Mouse (Mus musculus): ENCODE data around the gene Cdc14b.

The Cdc14b gene

DNA sequence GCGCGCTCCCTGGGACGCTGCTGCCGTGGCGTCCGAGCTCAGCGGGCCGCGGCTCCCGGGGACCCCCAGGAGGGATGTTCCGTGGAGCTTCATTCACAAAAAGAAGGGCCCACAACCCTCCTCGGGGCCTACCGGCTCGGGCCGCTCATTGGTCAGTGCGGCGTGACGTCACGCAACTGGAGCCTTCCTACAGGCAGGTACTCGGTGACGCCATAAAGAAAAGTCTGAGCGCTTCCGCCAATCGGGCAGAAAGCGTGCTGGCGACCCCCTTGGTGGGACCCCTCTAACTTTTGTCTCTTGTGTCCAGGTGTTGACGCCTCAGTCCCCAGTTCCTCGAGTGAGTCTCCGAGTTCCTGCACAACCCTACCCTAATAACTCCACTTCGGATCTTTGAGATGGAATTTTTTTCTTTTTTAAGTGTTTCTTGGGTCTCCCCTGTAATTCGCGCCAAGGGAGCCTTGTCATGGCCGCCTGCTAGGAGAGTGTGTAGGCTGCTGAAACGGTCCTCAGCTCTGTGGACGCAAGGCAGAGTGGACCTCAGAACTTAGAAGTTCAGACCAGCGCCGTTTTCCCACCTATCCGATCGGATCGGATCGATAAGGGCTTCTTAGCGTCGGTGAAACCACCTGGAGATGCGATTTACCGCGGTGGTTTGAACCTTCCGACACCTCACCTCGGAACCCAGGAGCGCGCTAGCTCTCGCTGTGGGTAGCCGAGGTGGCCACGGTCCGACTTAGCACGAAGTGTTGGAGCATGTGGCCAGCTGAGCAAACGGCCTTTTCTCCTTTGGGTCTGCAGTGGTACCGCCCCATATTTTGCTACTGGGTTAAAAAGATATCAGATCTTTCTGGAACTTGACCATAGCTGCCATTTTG lies at the start of gene Cdc14b:
Cdc14b (minus strand) TSS at position 412 of the 875 bp plus-strand sequence.
- peak; percentile 85 to 90 for DNase-seq

- DNase-seq: no peak
Observed at GRCm38 (mm10) chr13:64322561-64323281, 47.6 kb upstream of the Cdc14b start.

- no peak for DNase-seq
Observed at GRCm38 (mm10) chr13:64320334-64320733, 45.2 kb upstream of the Cdc14b start.

GRCm38 (mm10) chr13:64319782-64320181 lies 44.7 kb upstream of the Cdc14b start:
- DNase-seq: no peak

- DNase-seq: peak; percentile 62 to 75
Observed at GRCm38 (mm10) chr13:64318355-64318754, 43.3 kb upstream of the Cdc14b start.

DNA sequence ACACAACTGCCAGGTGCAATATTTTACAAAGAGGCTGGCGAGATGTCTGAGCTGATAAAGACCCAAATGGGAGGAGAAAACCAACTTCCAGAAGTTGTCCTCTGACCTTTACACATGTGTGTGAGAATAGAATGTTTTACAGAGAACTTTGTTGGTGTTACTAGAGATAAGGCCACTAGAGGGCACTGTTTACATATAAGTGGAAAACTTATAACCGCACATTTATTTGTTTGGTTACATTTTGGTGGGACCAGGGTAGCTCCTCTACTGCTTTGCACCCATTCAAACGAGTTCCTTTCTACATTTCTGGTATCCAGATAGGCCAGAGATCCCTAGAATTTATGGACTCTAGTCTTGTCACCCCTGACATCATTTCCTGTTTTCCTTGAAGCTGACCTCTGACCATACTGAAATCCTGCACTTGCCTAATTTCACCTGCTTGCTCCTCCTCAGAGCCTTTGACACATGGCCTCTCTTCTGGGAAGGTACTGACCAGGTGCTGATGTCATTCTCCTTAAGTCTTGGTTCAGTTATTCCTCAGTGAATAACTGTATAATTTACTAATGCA lies 40.5 kb upstream of the Cdc14b start:
- peak in 1 of 2 experiments; percentile 14 for DNase-seq

GRCm38 (mm10) chr13:64314041-64314440 lies 39.0 kb upstream of the Cdc14b start:
- DNase-seq: no peak

DNA sequence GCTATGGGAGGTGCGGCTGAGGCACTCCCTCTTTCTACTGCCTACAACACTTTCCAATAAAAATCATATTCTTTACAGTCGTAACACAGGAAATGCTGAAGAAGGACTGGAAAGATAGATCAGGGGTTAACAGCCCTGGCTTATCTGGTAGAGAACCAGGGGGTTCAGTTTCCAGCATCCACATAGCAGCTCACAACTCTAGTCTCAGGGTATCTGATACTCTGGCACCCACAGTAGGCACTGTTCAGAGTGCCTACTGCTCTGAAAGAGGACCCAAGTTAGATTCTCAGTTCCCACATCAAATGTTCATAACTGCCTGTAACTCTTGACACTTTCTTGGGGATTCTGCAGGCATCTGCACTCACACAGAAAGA lies 37.8 kb upstream of the Cdc14b start:
- no peak for DNase-seq

GRCm38 (mm10) chr13:64312024-64312915 lies 37.2 kb upstream of the Cdc14b start, which contains the start of gene Aaed1:
Gene Aaed1 (minus strand): TSS chr13:64312710.
- peak; percentile 97 to 98 for DNase-seq

DNA sequence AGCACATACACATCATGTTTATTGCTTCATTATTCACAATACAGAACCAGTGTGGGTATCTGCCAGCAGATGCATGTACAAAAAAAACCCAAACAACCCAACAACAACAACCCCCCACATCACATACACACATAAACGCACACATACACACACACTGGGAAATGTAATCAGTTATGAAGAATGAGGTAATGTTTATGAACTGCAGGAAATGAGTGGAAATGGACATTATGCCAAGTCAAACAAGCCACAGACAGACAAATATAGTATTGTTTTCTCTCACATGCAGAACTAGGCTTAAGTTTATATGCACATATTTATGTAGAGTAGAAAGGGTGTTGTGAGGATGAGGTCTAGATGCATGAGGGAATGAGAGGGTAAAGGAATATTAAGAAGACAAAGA lies 36.2 kb upstream of the Cdc14b start:
- DNase-seq: no peak

GRCm38 (mm10) chr13:64310585-64310984 lies 35.5 kb upstream of the Cdc14b start:
- DNase-seq: peak in 1 of 2 experiments; percentile 4

DNA sequence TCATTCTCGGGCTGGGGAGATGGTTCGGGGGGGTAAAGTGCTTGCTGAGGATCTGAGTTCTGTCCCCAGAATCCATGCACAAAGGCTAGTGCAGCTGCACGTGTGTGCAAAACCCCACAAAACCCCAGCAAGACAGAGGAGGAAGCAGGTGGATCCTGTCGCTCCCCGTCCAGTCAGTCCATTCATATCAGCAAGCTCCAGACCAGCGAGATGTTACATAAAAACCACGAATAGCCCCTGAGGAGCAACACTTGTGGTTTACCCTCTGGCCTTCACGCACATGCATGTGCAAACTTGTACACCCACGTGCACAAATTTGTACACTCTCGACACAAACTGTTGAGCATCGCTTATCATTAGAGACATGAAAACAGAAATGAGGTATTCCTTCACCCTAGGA lies 34.8 kb upstream of the Cdc14b start:
- peak in 1 of 2 experiments; percentile 6 for DNase-seq

DNA sequence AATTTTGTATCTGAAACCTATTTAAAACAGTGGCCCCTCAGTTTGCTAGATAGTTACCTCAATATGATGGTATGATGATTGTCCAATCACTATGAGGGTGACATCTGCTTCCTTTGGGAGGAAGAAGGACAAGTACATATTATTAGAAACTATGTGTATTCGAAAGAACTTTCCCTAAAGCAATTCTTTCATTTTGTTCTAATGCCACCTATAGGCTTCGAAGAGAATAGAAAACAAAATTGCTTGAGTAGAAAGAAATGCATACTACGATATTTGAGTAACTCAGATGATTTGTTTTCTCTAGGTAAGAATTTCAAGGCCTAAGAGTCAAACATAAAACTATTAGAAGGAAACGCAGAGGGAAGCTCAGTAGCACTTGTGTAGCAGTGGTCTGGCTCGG lies 33.9 kb upstream of the Cdc14b start:
- DNase-seq: no peak

DNA sequence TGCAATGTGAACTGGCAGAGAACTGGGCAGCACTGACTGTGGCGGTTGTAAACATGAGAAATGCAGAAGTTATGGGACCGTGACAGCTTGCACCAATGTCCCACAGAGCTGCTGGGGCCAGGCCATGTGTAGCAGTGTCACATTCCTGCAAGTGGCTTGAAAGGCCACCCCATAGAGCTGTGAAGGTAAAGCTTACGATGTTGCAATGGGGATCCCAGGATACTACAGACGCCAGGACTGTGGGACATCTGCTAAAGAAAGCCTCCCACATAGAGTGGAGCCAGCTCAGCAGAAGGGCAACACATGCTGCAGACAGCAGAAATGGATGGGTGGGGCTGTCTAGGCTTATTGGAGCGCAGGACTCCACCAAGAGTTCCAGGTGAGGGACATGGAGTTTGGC lies 32.4 kb upstream of the Cdc14b start:
- DNase-seq: peak in 1 of 2 experiments; percentile 9

GRCm38 (mm10) chr13:64306078-64306477 lies 31.0 kb upstream of the Cdc14b start:
- DNase-seq: peak; percentile 77 to 83

- no peak for DNase-seq
Observed at GRCm38 (mm10) chr13:64299069-64299468, 24.0 kb upstream of the Cdc14b start.

- DNase-seq: no peak
Observed at GRCm38 (mm10) chr13:64286791-64287190, 11.7 kb upstream of the Cdc14b start.

GRCm38 (mm10) chr13:64286321-64286720 lies 11.2 kb upstream of the Cdc14b start:
- DNase-seq: no peak

DNA sequence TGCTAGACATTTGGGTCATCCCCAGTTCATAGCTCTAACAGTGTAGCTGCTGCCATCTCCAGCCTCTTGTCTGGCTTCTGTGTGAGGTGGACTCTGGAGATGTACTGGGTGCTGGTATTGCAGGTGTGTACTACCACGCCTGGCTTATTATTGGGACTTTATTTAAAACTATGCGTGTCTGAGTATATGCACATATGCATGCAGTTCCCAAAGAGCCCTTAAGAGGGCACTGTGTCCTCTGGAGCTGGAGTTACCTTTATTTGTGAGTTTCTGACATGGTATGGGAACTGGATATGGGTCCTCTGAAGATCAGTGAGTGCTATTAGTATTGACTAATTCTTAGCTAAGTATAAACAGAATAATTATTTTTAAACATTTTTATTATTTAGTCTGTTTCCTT lies 9.6 kb upstream of the Cdc14b start:
- DNase-seq: no peak

DNA sequence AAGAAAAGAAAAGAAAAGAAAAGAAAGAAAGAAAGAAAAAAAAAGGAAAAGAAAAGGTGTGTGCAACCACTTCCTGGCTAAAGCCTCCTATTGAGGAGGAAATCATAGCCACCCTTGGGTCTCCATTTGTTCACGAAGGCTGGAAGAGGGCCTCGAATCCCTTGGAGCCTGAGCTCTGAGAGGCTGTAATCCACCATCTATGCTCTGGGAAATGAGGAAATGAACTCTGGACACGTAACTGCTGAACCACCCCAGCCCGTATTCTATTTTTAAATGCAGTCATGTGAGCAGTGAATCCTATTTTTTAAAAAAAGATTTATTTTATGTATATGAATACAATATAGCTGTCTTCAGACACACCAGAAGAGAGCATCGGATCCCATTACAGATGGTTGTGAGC lies 5.8 kb upstream of the Cdc14b start:
- no peak for DNase-seq

DNA sequence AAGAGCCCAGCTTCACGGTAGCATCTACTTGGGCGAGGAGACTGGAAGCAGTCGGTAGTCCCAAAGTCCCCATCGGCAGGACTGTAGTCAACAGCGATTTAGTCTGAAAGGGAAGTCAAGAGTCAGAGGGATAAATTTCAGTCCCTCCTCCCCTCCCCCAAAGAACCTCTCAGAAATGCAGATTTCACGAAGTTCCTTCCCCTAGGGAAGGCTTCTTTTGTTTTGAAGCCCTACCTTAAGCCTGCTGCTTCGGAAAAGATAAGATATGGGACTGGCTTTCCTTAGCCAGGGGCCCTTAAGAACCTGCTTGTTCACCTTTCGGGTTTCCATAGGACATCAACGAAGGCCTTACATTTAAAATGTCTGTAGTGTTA lies 651 bp upstream of the Cdc14b start:
- no peak for DNase-seq
